Mouse (Mus musculus) midbrain, embryonic 16.5 days (tissue): ENCODE data around the gene Tiprl. TPM values are rescaled to one million over a fixed set of nuclear protein-coding genes. Genes with fewer than 3 reads are reported as not detected.
A peak's percentile ranks its signal among the peaks of the same experiment; 100 is the strongest.

Source experiments
- ATAC-seq: fragments of 200-750 bp; cut with Nextera tagmentation; 2 replicates; pipeline ENCODE4 v1.8.0; 2017; ENCODE audit warnings: moderate TSS enrichment
- H3K27ac ChIP-seq: fragments of 300-500 bp; sonication (generic); 2 replicates; pipeline ENCODE4 v1.5.1; 2014; ENCODE audit warnings: mild to moderate bottlenecking, low read length, mixed read lengths
- H3K27me3 ChIP-seq: fragments of 300-500 bp; sonication (generic); 2 replicates; pipeline ENCODE4 v1.6.1; 2014; ENCODE audit warnings: low read depth, low read length, mixed read lengths; ENCODE audit not compliant: control insufficient read depth, insufficient read depth
- H3K36me3 ChIP-seq: fragments of 300-500 bp; sonication (generic); 2 replicates; pipeline ENCODE4 v1.6.1; 2014; ENCODE audit warnings: mild to moderate bottlenecking, low read length, moderate library complexity, mixed read lengths; ENCODE audit not compliant: control insufficient read depth, insufficient read depth
- H3K4me1 ChIP-seq: fragments of 300-500 bp; sonication (generic); 2 replicates; pipeline ENCODE4 v1.6.1; 2014; ENCODE audit warnings: mild to moderate bottlenecking, low read length, mixed read lengths; ENCODE audit not compliant: control insufficient read depth, insufficient read depth
- H3K4me2 ChIP-seq: fragments of 300-500 bp; sonication (generic); 2 replicates; pipeline ENCODE4 v1.6.1; 2014; ENCODE audit warnings: mild to moderate bottlenecking, low read length, mixed read lengths
- H3K4me3 ChIP-seq: fragments of 300-500 bp; sonication (generic); 2 replicates; pipeline ENCODE4 v1.5.1; 2014; ENCODE audit warnings: low read depth, mild to moderate bottlenecking, low read length, moderate library complexity, mixed read lengths
- H3K9ac ChIP-seq: fragments of 300-500 bp; sonication (generic); 2 replicates; pipeline ENCODE4 v1.6.1; 2014; ENCODE audit warnings: low read depth, low read length, mixed read lengths
- H3K9me3 ChIP-seq: fragments of 300-500 bp; sonication (generic); replicated peaks from 2 replicates; pipeline ENCODE4 v1.6.1; 2014; ENCODE audit warnings: mild to moderate bottlenecking, low read length, mixed read lengths; ENCODE audit not compliant: control insufficient read depth, poor library complexity, severe bottlenecking
- WGBS: fragments of 180-500 bp; shearing (Covaris S2); extraction: QIAGEN DNeasy Blood & Tissue Kit; methylation state at CpG from one replicate; pipeline ENCODE4 v1.1.7; 2014; 5-methylcytosine and 5-hydroxymethylcytosine counted together
- polyA plus RNA-seq: library from polyadenylated mRNA; unstranded; fragments of >200 nt; fragmentation: Nextera tagmentation; extraction: Ambion mirVana; gene quantifications from 2 replicates; pipeline ENCODE4 v1.2.1, GENCODE M21; 2015

The Tiprl gene
- polyA plus RNA-seq, 1 experiment from 2014 or later = 160 TPM

DNA sequence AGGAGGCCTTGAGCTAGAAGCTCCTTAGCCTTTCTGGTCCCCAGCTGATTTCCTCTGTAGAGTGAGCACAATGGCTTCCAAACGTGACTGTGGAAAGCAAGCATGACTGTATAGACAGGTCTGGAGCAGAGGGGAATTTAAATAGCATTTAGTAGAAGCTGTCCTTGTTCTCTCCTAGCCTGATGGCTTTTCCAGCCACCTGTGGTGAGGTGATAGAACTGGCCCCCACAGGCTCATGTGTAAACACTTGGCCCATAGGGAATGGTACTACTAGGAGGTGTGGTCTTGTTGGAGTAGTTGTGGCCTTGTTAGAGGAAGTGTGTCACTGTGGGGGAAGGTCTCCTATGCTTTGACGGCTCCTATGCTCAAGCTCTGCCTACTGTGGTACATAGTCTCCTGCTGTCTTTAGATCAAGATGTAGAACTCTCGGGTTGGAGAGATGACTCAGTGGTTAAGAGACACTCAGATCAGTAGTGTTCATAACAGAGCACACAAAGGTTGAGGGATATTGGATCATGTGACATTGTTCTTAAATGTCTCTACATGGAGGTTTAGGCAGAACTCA is 41.3 kb downstream of the Tiprl start:
- no peak overlapping the region for H3K4me2 ChIP-seq
- no peak overlapping the region for H3K4me3 ChIP-seq
- ATAC-seq = no peak
- no peaks in the 10 kb centered on the region for H3K9me3 ChIP-seq
- peaks cover 8% of the 10 kb centered on the region for H3K4me1 ChIP-seq
- no peak overlapping the region for H3K9ac ChIP-seq
- peaks cover 2% of the 10 kb centered on the region; the same call in 1 of the 2 replicates for H3K27me3 ChIP-seq
- 74% methylated on average over 3 of the region's 3 CpGs for WGBS
- no peak overlapping the region for H3K27ac ChIP-seq
- H3K36me3 ChIP-seq = no peaks in the 10 kb centered on the region

DNA sequence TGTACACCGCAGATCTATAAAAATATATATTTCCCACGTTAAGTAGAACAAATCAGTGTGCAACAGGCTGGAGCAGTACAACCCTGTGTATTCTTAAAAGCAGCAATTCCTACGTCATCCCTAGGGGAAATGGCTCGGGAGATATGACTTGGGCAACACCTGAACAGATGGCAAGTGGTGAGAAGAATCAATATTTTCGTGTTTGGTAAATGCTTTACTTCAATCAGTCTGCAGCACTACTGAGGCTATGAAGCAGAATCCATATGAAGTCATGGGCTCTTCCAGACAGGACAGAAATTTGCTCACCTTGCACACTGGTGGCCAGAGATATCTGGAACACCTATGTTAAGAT is 42.2 kb downstream of the Tiprl start:
- 8% methylated on average over 5 of the region's 5 CpGs for WGBS
- Histone ChIP-seq H3K9ac (peak overlapping the region; percentile 71), H3K4me1 (peaks cover 8% of the 10 kb centered on the region), H3K4me3 (peak overlapping the region; percentile 84), H3K4me2 (peak overlapping the region; percentile 98), H3K36me3 (no peaks in the 10 kb centered on the region), H3K9me3 (no peaks in the 10 kb centered on the region), H3K27ac (no peak overlapping the region), H3K27me3 (peaks cover 2% of the 10 kb centered on the region; the same call in 1 of the 2 replicates)
- peak; percentile 39 for ATAC-seq

DNA sequence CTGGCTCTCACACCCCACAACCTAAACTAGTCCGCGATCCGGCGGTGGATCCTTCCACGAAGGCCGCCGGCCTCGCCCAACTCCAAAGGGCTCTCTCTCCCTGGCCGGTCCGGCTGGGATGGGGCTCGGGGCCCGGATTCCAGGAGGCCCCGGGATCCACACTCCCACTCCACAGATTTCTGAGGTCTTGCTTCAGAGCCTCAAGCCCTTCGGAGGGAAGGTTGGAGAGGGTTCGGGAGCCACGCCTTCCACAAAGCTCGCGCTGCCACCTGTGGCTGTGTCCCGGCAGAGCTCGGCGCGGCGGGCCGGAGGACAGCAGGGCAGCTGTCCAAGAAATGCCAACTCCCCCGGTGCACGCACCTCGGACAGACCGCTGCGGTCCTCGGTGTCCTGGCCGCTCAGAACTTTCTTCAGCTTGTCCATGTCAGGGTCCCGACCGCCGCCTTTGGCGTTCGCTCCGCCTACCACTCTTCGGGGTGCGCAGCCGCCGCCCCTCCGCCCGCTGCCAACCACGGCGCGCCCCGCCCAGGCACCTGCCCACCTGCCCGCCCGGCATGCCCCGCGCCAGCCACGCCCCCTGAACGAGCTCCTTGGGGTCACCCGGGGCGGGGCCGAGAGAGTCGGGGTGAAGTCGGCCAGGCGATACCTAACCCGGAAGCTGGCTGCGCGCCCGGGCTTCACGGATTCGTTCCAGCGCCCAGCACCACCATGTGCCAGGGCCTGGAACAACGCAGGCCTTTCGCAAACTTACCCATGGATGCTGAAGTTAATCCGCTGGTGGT is 42.7 kb downstream of the Tiprl start, which contains the start of gene Sft2d2:
Sft2d2 (minus strand) TSS at position 559 of the 782 bp plus-strand sequence.
- peak within 1 kb of the TSS; percentile 84 for H3K4me3 ChIP-seq
- no peaks in the 10 kb centered on the region for H3K36me3 ChIP-seq
- H3K4me2 ChIP-seq = peak within 1 kb of the TSS; percentile 98
- peaks cover 8% of the 10 kb centered on the region for H3K4me1 ChIP-seq
- peak within 1 kb of the TSS; percentile 71 for H3K9ac ChIP-seq
- H3K27ac ChIP-seq = 0 out of 2 replicates have a peak within 1 kb of the TSS, but pooled peaks have one; percentile 11
- H3K27me3 ChIP-seq = peaks cover 2% of the 10 kb centered on the region; the same call in 1 of the 2 replicates
- peak; percentile 91 for ATAC-seq
- H3K9me3 ChIP-seq = no peaks in the 10 kb centered on the region
- under 1% methylated on average over 67 of the region's 69 CpGs for WGBS

DNA sequence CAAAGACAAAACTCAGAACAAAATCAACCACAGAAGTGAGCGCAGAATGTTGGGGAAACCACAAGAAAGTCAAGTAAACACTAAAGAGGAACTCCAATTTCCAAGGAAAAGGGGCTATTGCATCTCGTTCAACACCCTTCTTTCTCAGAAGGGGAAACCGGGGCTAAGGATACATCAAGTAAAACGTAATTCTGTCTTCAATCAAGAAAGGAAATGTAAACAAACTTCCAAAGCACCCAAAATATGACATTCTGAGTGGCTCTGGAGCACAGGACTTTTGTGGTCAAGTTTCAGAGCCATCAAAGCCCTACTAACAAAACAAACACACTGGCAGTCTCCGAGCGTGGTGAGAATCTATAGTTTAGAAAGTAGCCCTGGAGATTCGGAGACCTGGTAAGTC is 43.4 kb downstream of the Tiprl start:
- no peak overlapping the region for H3K27ac ChIP-seq
- peaks cover 2% of the 10 kb centered on the region; the same call in 1 of the 2 replicates for H3K27me3 ChIP-seq
- H3K4me2 ChIP-seq = peak overlapping the region; percentile 98
- H3K4me1 ChIP-seq = peaks cover 8% of the 10 kb centered on the region
- H3K9ac ChIP-seq = no peak overlapping the region; the same call in 1 of the 2 replicates
- H3K9me3 ChIP-seq = no peaks in the 10 kb centered on the region
- no peak; the same call in 1 of the 2 replicates for ATAC-seq
- H3K36me3 ChIP-seq = no peaks in the 10 kb centered on the region
- peak overlapping the region; percentile 84 for H3K4me3 ChIP-seq
- WGBS = 20% methylated on average over 7 of the region's 7 CpGs

DNA sequence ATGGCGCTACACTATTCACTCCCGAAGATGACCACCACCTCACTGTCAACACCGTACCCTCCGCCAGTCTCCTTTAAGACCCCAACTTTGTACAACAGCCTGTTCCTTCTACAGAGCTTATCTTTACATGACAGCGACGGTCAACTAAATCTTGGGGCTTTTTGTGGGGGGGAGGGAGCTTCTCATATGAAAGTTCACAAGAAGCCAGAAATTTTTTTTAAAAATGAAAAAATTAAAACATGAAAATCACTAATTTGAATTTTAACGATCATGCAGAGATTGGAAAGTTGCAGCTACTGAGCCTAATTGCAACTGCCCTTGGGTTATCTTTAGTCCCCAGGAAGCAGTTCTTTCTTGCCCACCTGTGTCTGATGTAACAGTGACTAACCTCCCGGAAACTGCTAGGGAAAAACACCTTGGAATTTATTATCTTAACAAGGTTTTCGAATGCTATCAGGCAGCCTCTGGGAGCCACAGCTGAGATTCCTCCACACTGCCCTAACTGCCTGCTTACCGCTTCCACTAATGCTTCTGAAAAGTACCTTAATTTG is 44.0 kb downstream of the Tiprl start:
- H3K4me1 ChIP-seq = peaks cover 9% of the 10 kb centered on the region
- 79% methylated on average over 10 of the region's 10 CpGs for WGBS
- no peak overlapping the region for H3K4me3 ChIP-seq
- H3K4me2 ChIP-seq = no peak overlapping the region
- no peaks in the 10 kb centered on the region for H3K9me3 ChIP-seq
- peaks cover 2% of the 10 kb centered on the region; the same call in 1 of the 2 replicates for H3K27me3 ChIP-seq
- no peak for ATAC-seq
- H3K9ac ChIP-seq = no peak overlapping the region
- no peak overlapping the region for H3K27ac ChIP-seq
- H3K36me3 ChIP-seq = no peaks in the 10 kb centered on the region

DNA sequence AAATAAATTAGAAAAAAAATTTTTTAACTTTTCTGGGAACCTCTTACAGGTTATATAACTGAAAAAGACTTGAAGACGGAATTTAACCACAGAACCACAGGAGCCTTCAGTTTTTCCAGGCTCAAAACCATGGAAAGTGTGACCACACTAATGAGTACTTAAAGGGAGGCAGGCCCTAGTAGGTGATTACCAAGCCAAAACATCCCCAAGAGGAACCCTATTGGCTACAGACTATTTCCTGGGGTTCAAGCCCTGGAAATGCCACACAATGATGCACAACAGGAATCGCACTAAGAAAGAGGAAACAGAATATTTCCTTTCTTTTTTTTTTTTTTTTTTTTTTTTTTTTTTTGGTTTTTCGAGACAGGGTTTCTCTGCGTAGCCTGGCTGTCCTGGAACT is 44.7 kb downstream of the Tiprl start:
- ATAC-seq = no peak
- Histone ChIP-seq H3K4me3 (no peak overlapping the region), H3K9ac (no peak overlapping the region), H3K9me3 (no peaks in the 10 kb centered on the region), H3K4me2 (no peak overlapping the region), H3K27me3 (peaks cover 2% of the 10 kb centered on the region; the same call in 1 of the 2 replicates), H3K27ac (no peak overlapping the region), H3K4me1 (peaks cover 12% of the 10 kb centered on the region), H3K36me3 (no peaks in the 10 kb centered on the region)
- WGBS = 84% methylated on average over 4 of the region's 4 CpGs

DNA sequence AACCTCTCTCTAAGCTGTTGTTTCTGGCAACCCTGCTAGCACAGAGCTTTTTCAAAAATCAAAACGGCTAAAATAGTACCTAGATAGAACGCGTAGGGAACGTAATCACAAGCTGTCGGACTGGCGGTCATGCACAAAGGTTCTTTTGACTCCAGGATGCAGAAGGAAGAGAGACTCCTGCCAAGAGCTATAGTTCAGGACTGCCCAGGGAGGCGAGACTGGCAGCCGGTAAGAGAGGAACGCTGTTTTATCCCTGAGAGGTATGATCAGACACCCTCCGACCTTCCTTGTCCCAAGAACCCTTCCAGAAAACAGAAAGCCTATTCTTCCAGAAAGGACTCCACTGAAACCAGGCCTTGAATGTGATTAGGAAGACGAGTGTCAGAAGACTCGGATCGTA is 45.2 kb downstream of the Tiprl start:
- 45% methylated on average over 13 of the region's 13 CpGs for WGBS
- Histone ChIP-seq H3K36me3 (no peaks in the 10 kb centered on the region), H3K4me3 (no peak overlapping the region), H3K27me3 (peaks cover 2% of the 10 kb centered on the region; the same call in 1 of the 2 replicates), H3K9ac (no peak overlapping the region), H3K4me1 (peaks cover 12% of the 10 kb centered on the region), H3K4me2 (peak overlapping the region; percentile 10; the same call in 1 of the 2 replicates), H3K27ac (no peak overlapping the region), H3K9me3 (no peaks in the 10 kb centered on the region)
- ATAC-seq = no peak

DNA sequence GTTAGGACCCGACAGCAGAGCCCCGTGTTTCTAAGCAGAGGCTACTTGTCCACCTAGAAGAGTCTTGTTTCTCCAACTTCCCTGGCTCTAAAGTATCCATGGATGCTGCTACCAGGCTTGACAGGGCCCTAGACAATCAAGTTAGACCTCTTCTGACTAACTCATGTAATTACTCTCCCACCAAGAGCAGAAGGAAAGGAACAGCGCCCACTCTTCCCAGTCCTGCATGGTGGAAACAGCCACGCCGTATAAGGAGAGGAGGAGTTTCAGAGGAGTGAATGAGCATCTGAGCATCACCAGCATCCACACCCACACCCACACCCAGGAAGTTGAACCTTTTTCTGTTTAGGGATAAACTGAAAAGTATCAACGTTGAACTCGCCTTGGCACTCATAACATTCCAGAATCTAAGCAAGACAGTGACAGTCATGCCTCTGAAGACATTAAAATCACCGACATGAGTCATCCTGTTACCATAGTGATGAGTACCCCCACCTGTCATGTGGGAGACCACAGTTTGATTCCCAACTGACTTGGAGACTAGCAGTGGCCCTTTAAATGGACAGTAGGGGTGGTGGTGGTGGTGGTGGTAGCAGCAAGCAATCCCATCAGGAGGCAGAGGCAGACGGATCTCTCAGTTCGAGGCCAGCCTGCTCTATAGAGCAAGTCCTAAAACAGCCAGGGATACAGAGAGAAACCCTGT is 46.1 kb downstream of the Tiprl start:
- no peak overlapping the region for H3K4me2 ChIP-seq
- peaks cover 2% of the 10 kb centered on the region; the same call in 1 of the 2 replicates for H3K27me3 ChIP-seq
- WGBS = 93% methylated on average over 10 of the region's 10 CpGs
- no peaks in the 10 kb centered on the region for H3K9me3 ChIP-seq
- no peak overlapping the region for H3K9ac ChIP-seq
- no peaks in the 10 kb centered on the region for H3K36me3 ChIP-seq
- peaks cover 12% of the 10 kb centered on the region for H3K4me1 ChIP-seq
- no peak for ATAC-seq
- H3K4me3 ChIP-seq = no peak overlapping the region
- H3K27ac ChIP-seq = no peak overlapping the region
